Mouse (Mus musculus) MEL (cell line): ENCODE measurements around the gene Aff2. TPM values are rescaled to one million over a fixed set of nuclear protein-coding genes. Genes with fewer than 3 reads are reported as not detected.

Source experiments
- DNase-seq: peaks from one replicate; pipeline ENCODE4 v3.0.0; 2011; ENCODE audit warnings: low read depth, low spot score
- H3K27ac ChIP-seq: 2 replicates; pipeline ENCODE4 v1.5.1; 2012; ENCODE audit warnings: low read depth, mild to moderate bottlenecking, control low read depth, low read length, moderate library complexity; ENCODE audit not compliant: control insufficient read depth
- H3K27me3 ChIP-seq, 2 experiments: fragments of 150-350 bp in 1 of 2; sonication (generic) in 1 of 2; 2 replicates each; pipeline ENCODE4 v1.6.1; 2012; ENCODE audit warnings: low read length in 2 of 2, mild to moderate bottlenecking in 2 of 2, improper control_type of control experiment in 1 of 2, moderate library complexity in 1 of 2; ENCODE audit not compliant: insufficient read depth in 2 of 2, control insufficient read depth in 1 of 2
- H3K36me3 ChIP-seq, 2 experiments: 2 replicates each; pipeline ENCODE4 v1.6.1; 2012 to 2014; ENCODE audit warnings: low read length in 2 of 2, improper control_type of control experiment in 1 of 2, inconsistent platforms in 1 of 2, mild to moderate bottlenecking in 1 of 2; ENCODE audit not compliant: insufficient read depth in 2 of 2, control insufficient read depth in 1 of 2
- H3K4me1 ChIP-seq, 2 experiments: fragments of 150-350 bp in 1 of 2; sonication (generic) in 1 of 2; 2 replicates each; pipeline ENCODE4 v1.6.1; 2012; ENCODE audit warnings: low read length in 2 of 2, improper control_type of control experiment in 1 of 2, mild to moderate bottlenecking in 1 of 2; ENCODE audit not compliant: insufficient read depth in 2 of 2, control insufficient read depth in 1 of 2
- H3K4me3 ChIP-seq, 2 experiments: fragments of 150-350 bp in 1 of 2; sonication (generic) in 1 of 2; 2 replicates each; pipeline ENCODE4 v1.5.1; 2012; ENCODE audit warnings: low read depth in 2 of 2, low read length in 2 of 2, mild to moderate bottlenecking in 2 of 2, moderate library complexity in 2 of 2, control low read depth in 1 of 2, improper control_type of control experiment in 1 of 2; ENCODE audit not compliant: control insufficient read depth in 1 of 2, insufficient read depth in 1 of 2
- H3K79me2 ChIP-seq: 2 replicates; pipeline ENCODE4 v1.6.1; 2012; ENCODE audit warnings: mild to moderate bottlenecking, low read length, moderate library complexity; ENCODE audit not compliant: control insufficient read depth, poor library complexity, insufficient read depth
- H3K9ac ChIP-seq: 2 replicates; pipeline ENCODE4 v1.6.1; 2012; ENCODE audit warnings: low read depth, mild to moderate bottlenecking, control low read depth, low read length, moderate library complexity; ENCODE audit not compliant: control insufficient read depth, poor library complexity, severe bottlenecking
- H3K9me3 ChIP-seq: fragments of 150-350 bp; sonication (generic); replicated peaks from 2 replicates; pipeline ENCODE4 v1.6.1; 2012; ENCODE audit warnings: mild to moderate bottlenecking, low read length, improper control_type of control experiment, moderate library complexity; ENCODE audit not compliant: insufficient read depth
- CHD1 ChIP-seq: IDR thresholded peaks from 2 replicates; pipeline ENCODE4 v1.6.1; 2012; ENCODE audit warnings: low read depth, mild to moderate bottlenecking, inconsistent platforms, low read length, improper control_type of control experiment
- CHD2 ChIP-seq: IDR thresholded peaks from 2 replicates; pipeline ENCODE4 v1.6.1; 2011; ENCODE audit warnings: low read length, improper control_type of control experiment
- CTCF ChIP-seq, 3 experiments: IDR thresholded peaks in 2 of 3; conservative IDR thresholded peaks in 1 of 3; 2 replicates each; pipeline ENCODE4 v1.5.1; 2011 to 2012; ENCODE audit warnings: low read length in 3 of 3, low read depth in 2 of 3, mild to moderate bottlenecking in 2 of 3, improper control_type of control experiment in 1 of 3, inconsistent platforms in 1 of 3, mixed read lengths in 1 of 3, moderate library complexity in 1 of 3; ENCODE audit not compliant: control insufficient read depth in 1 of 3, insufficient read depth in 1 of 3, poor library complexity in 1 of 3, severe bottlenecking in 1 of 3
- E2F4 ChIP-seq: IDR thresholded peaks from 2 replicates; pipeline ENCODE4 v1.6.1; 2011; ENCODE audit warnings: low read depth, low read length, improper control_type of control experiment, borderline replicate concordance
- ELF1 ChIP-seq: IDR thresholded peaks from 2 replicates; pipeline ENCODE4 v1.6.1; 2014; ENCODE audit warnings: low read depth, mild to moderate bottlenecking, inconsistent platforms, low read length, improper control_type of control experiment, moderate library complexity
- EP300 ChIP-seq, 2 experiments: IDR thresholded peaks; 2 replicates each; pipeline ENCODE4 v1.6.1; 2011; ENCODE audit warnings: improper control_type of control experiment in 2 of 2, low read length in 2 of 2, low read depth in 1 of 2, mild to moderate bottlenecking in 1 of 2
- GABPA ChIP-seq: IDR thresholded peaks from 2 replicates; pipeline ENCODE4 v1.6.1; 2012; ENCODE audit warnings: low read depth, mild to moderate bottlenecking, inconsistent platforms, low read length, improper control_type of control experiment, moderate library complexity
- GATA1 ChIP-seq: IDR thresholded peaks from 2 replicates; pipeline ENCODE4 v1.6.1; 2011; ENCODE audit warnings: low read depth, low read length, improper control_type of control experiment
- MAX ChIP-seq: IDR thresholded peaks from 2 replicates; pipeline ENCODE4 v1.6.1; 2011; ENCODE audit warnings: low read length, improper control_type of control experiment
- MEF2A ChIP-seq: IDR thresholded peaks from 2 replicates; pipeline ENCODE4 v1.6.1; 2014; ENCODE audit warnings: low read depth, mild to moderate bottlenecking, inconsistent platforms, low read length, improper control_type of control experiment; ENCODE audit not compliant: poor library complexity, insufficient replicate concordance, severe bottlenecking; ENCODE audit errors: extremely low read depth
- MYB ChIP-seq: IDR thresholded peaks from 2 replicates; pipeline ENCODE4 v1.6.1; 2011; ENCODE audit warnings: mild to moderate bottlenecking, low read depth, low read length, improper control_type of control experiment
- POLR2A ChIP-seq, 2 experiments: IDR thresholded peaks; 2 replicates each; pipeline ENCODE4 v1.6.1; 2011 to 2012; ENCODE audit warnings: low read length in 2 of 2, mild to moderate bottlenecking in 2 of 2, control low read depth in 1 of 2, improper control_type of control experiment in 1 of 2, low read depth in 1 of 2, moderate library complexity in 1 of 2; ENCODE audit not compliant: control insufficient read depth in 1 of 2, insufficient read depth in 1 of 2, poor library complexity in 1 of 2
- POLR2AphosphoS2 ChIP-seq: IDR thresholded peaks from 2 replicates; pipeline ENCODE4 v1.6.1; 2011; ENCODE audit warnings: low read length, improper control_type of control experiment
- POLR2AphosphoS5 ChIP-seq: IDR thresholded peaks from 2 replicates; pipeline ENCODE4 v1.6.1; 2012; ENCODE audit warnings: low read depth, borderline replicate concordance, mild to moderate bottlenecking, inconsistent platforms, low read length, moderate library complexity, mixed read lengths
- RCOR1 ChIP-seq: IDR thresholded peaks from 2 replicates; pipeline ENCODE4 v1.6.1; 2012; ENCODE audit warnings: low read depth, mild to moderate bottlenecking, inconsistent platforms, low read length, improper control_type of control experiment
- SIN3A ChIP-seq: IDR thresholded peaks from 2 replicates; pipeline ENCODE4 v1.6.1; 2012; ENCODE audit warnings: low read length, improper control_type of control experiment, inconsistent platforms
- SMC3 ChIP-seq: IDR thresholded peaks from 2 replicates; pipeline ENCODE4 v1.6.1; 2011; ENCODE audit warnings: low read depth, low read length, improper control_type of control experiment
- TAL1 ChIP-seq: IDR thresholded peaks from 2 replicates; pipeline ENCODE4 v1.6.1; 2012; ENCODE audit warnings: mild to moderate bottlenecking, inconsistent platforms, low read length, moderate library complexity, mixed read lengths
- UBTF ChIP-seq: IDR thresholded peaks from 2 replicates; pipeline ENCODE4 v1.6.1; 2012; ENCODE audit warnings: low read depth, mild to moderate bottlenecking, inconsistent platforms, low read length, improper control_type of control experiment, moderate library complexity, borderline replicate concordance; ENCODE audit not compliant: insufficient read depth
- ZC3H11A ChIP-seq: IDR thresholded peaks from 2 replicates; pipeline ENCODE4 v1.6.1; 2012; ENCODE audit warnings: low read depth, mild to moderate bottlenecking, inconsistent platforms, low read length, improper control_type of control experiment
- ZMIZ1 ChIP-seq: IDR thresholded peaks from 2 replicates; pipeline ENCODE4 v1.6.1; 2012; ENCODE audit warnings: low read depth, mild to moderate bottlenecking, inconsistent platforms, low read length, improper control_type of control experiment, moderate library complexity
- polyA plus RNA-seq, 2 experiments: library from polyadenylated mRNA; stranded (reverse) in 1 of 2; unstranded in 1 of 2; fragments of >175 nt in 1 of 2; fragments of >200 nt in 1 of 2; gene quantifications; 2 replicates each; pipeline versions ENCODE4 v1.2.1 to v1.2.4; 2012; ENCODE audit warnings: low replicate concordance in 2 of 2, low read depth in 1 of 2; ENCODE audit not compliant: insufficient read length in 2 of 2, insufficient read depth in 1 of 2, missing spikeins in 1 of 2
- total RNA-seq: library from RNA; depleted of rRNA; stranded (reverse); fragments of 300-350 nt; gene quantifications from 2 replicates; pipeline ENCODE4 v1.2.3, GENCODE M21; 2012

Aff2 gene
- total and polyA plus RNA-seq, 3 experiments = not detected

GRCm38 (mm10) chrX:69359885-69360237 is 233 bp upstream of the Aff2 start:
- H3K4me1 ChIP-seq = no peaks in the 10 kb centered on the region
- H3K9ac ChIP-seq = no peak overlapping the region
- no peak overlapping the region for H3K27ac ChIP-seq
- H3K79me2 ChIP-seq = no peaks in the 10 kb centered on the region
- no peak overlapping the region for H3K4me3 ChIP-seq
- no peaks in the 10 kb centered on the region for H3K9me3 ChIP-seq
- no peaks in the 10 kb centered on the region for H3K27me3 ChIP-seq
- no peak for DNase-seq
- TF ChIP-seq MAX (no peak), CTCF (IDR thresholded peaks at IDR 0.05 in 2 of 3, conservative IDR thresholded peaks at IDR 0.05 in 1 of 3; ENCODE audit: control insufficient read depth in 1 of 3, insufficient read depth in 1 of 3, low read depth in 2 of 3, low read length in 3 of 3, poor library complexity in 1 of 3, severe bottlenecking in 1 of 3) (no peak), CHD1 (no peak), RCOR1 (no peak), ZC3H11A (no peak), ZMIZ1 (no peak), CHD2 (no peak), MEF2A (no peak), UBTF (no peak), GABPA (no peak), E2F4 (no peak), SIN3A (no peak), SMC3 (no peak), ELF1 (no peak), EP300 (IDR thresholded peaks at IDR 0.05; ENCODE audit: low read depth in 1 of 2, low read length in 2 of 2) (no peak), POLR2AphosphoS2 (no peak), MYB (no peak), POLR2A (IDR thresholded peaks at IDR 0.05; ENCODE audit: control insufficient read depth in 1 of 2, insufficient read depth in 1 of 2, low read depth in 1 of 2, low read length in 2 of 2, poor library complexity in 1 of 2) (no peak), GATA1 (no peak), TAL1 (no peak)
- H3K36me3 ChIP-seq = no peaks in the 10 kb centered on the region

- no peaks in the 10 kb centered on the region for H3K27me3 ChIP-seq
- H3K4me1 ChIP-seq = no peaks in the 10 kb centered on the region
- no peak for DNase-seq
- TF ChIP-seq POLR2AphosphoS5 (no peak), MYB (no peak), MAX (no peak)
- H3K79me2 ChIP-seq = no peaks in the 10 kb centered on the region
- H3K9me3 ChIP-seq = no peaks in the 10 kb centered on the region
- no peak overlapping the region for H3K4me3 ChIP-seq
- H3K27ac ChIP-seq = no peak overlapping the region
- no peak overlapping the region for H3K9ac ChIP-seq
- H3K36me3 ChIP-seq = no peaks in the 10 kb centered on the region
These were observed 1.0 kb downstream of the Aff2 start for GRCm38 (mm10) chrX:69361055-69361558.
